Mouse (Mus musculus): ENCODE measurements around the gene Nfil3. TPM values are rescaled to one million over a fixed set of nuclear protein-coding genes. Genes with fewer than 3 reads are reported as not detected.

The Nfil3 gene
- polyA plus RNA-seq, 1 experiment from 2014 or later, result 31.6 TPM

GRCm38 (mm10) chr13:52962922-52963321 lies 18.0 kb downstream of the Nfil3 start:
- Histone ChIP-seq H3K27ac (ENCODE audit: low read length) (no peak overlapping the region), H3K4me1 (ENCODE audit: control insufficient read depth, insufficient read depth, low read length) (no peaks in the 10 kb centered on the region), H3K36me3 (ENCODE audit: control insufficient read depth, insufficient read depth, low read length) (peaks cover 15% of the 10 kb centered on the region), H3K9me3 (replicated peaks; ENCODE audit: control insufficient read depth, low read length) (no peaks in the 10 kb centered on the region), H3K9ac (ENCODE audit: low read length) (no peak overlapping the region), H3K4me3 (replicated peaks; ENCODE audit: low read length) (no peak overlapping the region), H3K27me3 (ENCODE audit: control insufficient read depth, insufficient read depth, low read length) (no peaks in the 10 kb centered on the region), H3K4me2 (ENCODE audit: low read depth, low read length) (no peak overlapping the region)
- ATAC-seq (ENCODE audit: insufficient read depth, low FRiP score), result no peak
- WGBS, result 84% methylated on average over 4 of the region's 4 CpGs

GRCm38 (mm10) chr13:52962361-52962760 lies 18.5 kb downstream of the Nfil3 start:
- Histone ChIP-seq H3K4me1 (ENCODE audit: control insufficient read depth, insufficient read depth, low read length) (no peaks in the 10 kb centered on the region), H3K27me3 (ENCODE audit: control insufficient read depth, insufficient read depth, low read length) (no peaks in the 10 kb centered on the region), H3K9me3 (replicated peaks; ENCODE audit: control insufficient read depth, low read length) (no peaks in the 10 kb centered on the region), H3K27ac (ENCODE audit: low read length) (no peak overlapping the region), H3K9ac (ENCODE audit: low read length) (no peak overlapping the region), H3K4me3 (replicated peaks; ENCODE audit: low read length) (no peak overlapping the region), H3K36me3 (ENCODE audit: control insufficient read depth, insufficient read depth, low read length) (peaks cover 10% of the 10 kb centered on the region), H3K4me2 (ENCODE audit: low read depth, low read length) (no peak overlapping the region)
- ATAC-seq (ENCODE audit: insufficient read depth, low FRiP score), result no peak
- WGBS, result 81% methylated on average over 6 of the region's 6 CpGs

GRCm38 (mm10) chr13:52953779-52954553 lies 26.9 kb downstream of the Nfil3 start:
- 91% methylated on average over 6 of the region's 6 CpGs for WGBS
- ATAC-seq (ENCODE audit: insufficient read depth, low FRiP score), result no peak

GRCm38 (mm10) chr13:52949211-52949610 lies 31.7 kb downstream of the Nfil3 start:
- H3K4me3 ChIP-seq (replicated peaks; ENCODE audit: low read length), result no peak overlapping the region
- no peaks in the 10 kb centered on the region for H3K36me3 ChIP-seq (ENCODE audit: control insufficient read depth, insufficient read depth, low read length)
- no peak overlapping the region for H3K9ac ChIP-seq (ENCODE audit: low read length)
- H3K4me2 ChIP-seq (ENCODE audit: low read depth, low read length), result no peak overlapping the region
- WGBS, result 73% methylated on average over 3 of the region's 3 CpGs
- H3K9me3 ChIP-seq (replicated peaks; ENCODE audit: control insufficient read depth, low read length), result no peaks in the 10 kb centered on the region
- no peak for ATAC-seq (ENCODE audit: insufficient read depth, low FRiP score)
- H3K4me1 ChIP-seq (ENCODE audit: control insufficient read depth, insufficient read depth, low read length), result no peaks in the 10 kb centered on the region
- no peaks in the 10 kb centered on the region for H3K27me3 ChIP-seq (ENCODE audit: control insufficient read depth, insufficient read depth, low read length)
- no peak overlapping the region for H3K27ac ChIP-seq (ENCODE audit: low read length)

More at GRCm38 (mm10) chr13:52953779-52954553, 26.9 kb downstream of the Nfil3 start:
- H3K4me3 ChIP-seq (replicated peaks; ENCODE audit: low read length), result no peak overlapping the region
- H3K4me2 ChIP-seq (ENCODE audit: low read depth, low read length), result no peak overlapping the region
- no peaks in the 10 kb centered on the region for H3K9me3 ChIP-seq (replicated peaks; ENCODE audit: control insufficient read depth, low read length)
- no peaks in the 10 kb centered on the region for H3K27me3 ChIP-seq (ENCODE audit: control insufficient read depth, insufficient read depth, low read length)
- no peaks in the 10 kb centered on the region for H3K36me3 ChIP-seq (ENCODE audit: control insufficient read depth, insufficient read depth, low read length)
- no peak overlapping the region for H3K9ac ChIP-seq (ENCODE audit: low read length)
- H3K27ac ChIP-seq (ENCODE audit: low read length), result no peak overlapping the region
- no peaks in the 10 kb centered on the region for H3K4me1 ChIP-seq (ENCODE audit: control insufficient read depth, insufficient read depth, low read length)

GRCm38 (mm10) chr13:52947545-52947944 lies 33.3 kb downstream of the Nfil3 start:
- no peak overlapping the region for H3K9ac ChIP-seq (ENCODE audit: low read length)
- WGBS, result 77% methylated on average over 4 of the region's 4 CpGs
- H3K4me3 ChIP-seq (replicated peaks; ENCODE audit: low read length), result no peak overlapping the region
- H3K27ac ChIP-seq (ENCODE audit: low read length), result no peak overlapping the region
- no peak overlapping the region for H3K4me2 ChIP-seq (ENCODE audit: low read depth, low read length)
- H3K9me3 ChIP-seq (replicated peaks; ENCODE audit: control insufficient read depth, low read length), result no peaks in the 10 kb centered on the region
- H3K27me3 ChIP-seq (ENCODE audit: control insufficient read depth, insufficient read depth, low read length), result no peaks in the 10 kb centered on the region
- no peaks in the 10 kb centered on the region for H3K4me1 ChIP-seq (ENCODE audit: control insufficient read depth, insufficient read depth, low read length)
- H3K36me3 ChIP-seq (ENCODE audit: control insufficient read depth, insufficient read depth, low read length), result no peaks in the 10 kb centered on the region
- ATAC-seq (ENCODE audit: insufficient read depth, low FRiP score), result no peak

- Histone ChIP-seq H3K27ac (ENCODE audit: low read length) (no peak overlapping the region), H3K9me3 (replicated peaks; ENCODE audit: control insufficient read depth, low read length) (no peaks in the 10 kb centered on the region), H3K27me3 (ENCODE audit: control insufficient read depth, insufficient read depth, low read length) (no peaks in the 10 kb centered on the region), H3K4me1 (ENCODE audit: control insufficient read depth, insufficient read depth, low read length) (no peaks in the 10 kb centered on the region), H3K36me3 (ENCODE audit: control insufficient read depth, insufficient read depth, low read length) (no peaks in the 10 kb centered on the region), H3K9ac (ENCODE audit: low read length) (no peak overlapping the region), H3K4me2 (ENCODE audit: low read depth, low read length) (no peak overlapping the region), H3K4me3 (replicated peaks; ENCODE audit: low read length) (no peak overlapping the region)
- no peak for ATAC-seq (ENCODE audit: insufficient read depth, low FRiP score)
- WGBS, result 51% methylated on average over 9 of the region's 9 CpGs
Observed at GRCm38 (mm10) chr13:52945769-52946168, 35.1 kb downstream of the Nfil3 start.

- H3K9ac ChIP-seq (ENCODE audit: low read length), result no peak overlapping the region
- no peaks in the 10 kb centered on the region for H3K9me3 ChIP-seq (replicated peaks; ENCODE audit: control insufficient read depth, low read length)
- H3K36me3 ChIP-seq (ENCODE audit: control insufficient read depth, insufficient read depth, low read length), result no peaks in the 10 kb centered on the region
- H3K4me1 ChIP-seq (ENCODE audit: control insufficient read depth, insufficient read depth, low read length), result no peaks in the 10 kb centered on the region
- 52% methylated on average over 4 of the region's 4 CpGs for WGBS
- H3K4me2 ChIP-seq (ENCODE audit: low read depth, low read length), result no peak overlapping the region
- no peak overlapping the region for H3K27ac ChIP-seq (ENCODE audit: low read length)
- H3K27me3 ChIP-seq (ENCODE audit: control insufficient read depth, insufficient read depth, low read length), result no peaks in the 10 kb centered on the region
- no peak for ATAC-seq (ENCODE audit: insufficient read depth, low FRiP score)
- no peak overlapping the region for H3K4me3 ChIP-seq (replicated peaks; ENCODE audit: low read length)
Observed at GRCm38 (mm10) chr13:52944116-52944515, 36.8 kb downstream of the Nfil3 start.

GRCm38 (mm10) chr13:52942876-52943388 lies 37.9 kb downstream of the Nfil3 start:
- WGBS, result 89% methylated on average over 1 of the region's 1 CpGs

GRCm38 (mm10) chr13:52940956-52941355 lies 39.9 kb downstream of the Nfil3 start:
- 73% methylated on average over 7 of the region's 7 CpGs for WGBS

More at GRCm38 (mm10) chr13:52942876-52943388, 37.9 kb downstream of the Nfil3 start:
- Histone ChIP-seq H3K27me3 (ENCODE audit: control insufficient read depth, insufficient read depth, low read length) (no peaks in the 10 kb centered on the region), H3K9me3 (replicated peaks; ENCODE audit: control insufficient read depth, low read length) (no peaks in the 10 kb centered on the region), H3K9ac (ENCODE audit: low read length) (no peak overlapping the region), H3K36me3 (ENCODE audit: control insufficient read depth, insufficient read depth, low read length) (no peaks in the 10 kb centered on the region), H3K27ac (ENCODE audit: low read length) (no peak overlapping the region), H3K4me2 (ENCODE audit: low read depth, low read length) (no peak overlapping the region), H3K4me3 (replicated peaks; ENCODE audit: low read length) (no peak overlapping the region), H3K4me1 (ENCODE audit: control insufficient read depth, insufficient read depth, low read length) (no peaks in the 10 kb centered on the region)
- ATAC-seq (ENCODE audit: insufficient read depth, low FRiP score), result no peak

More at GRCm38 (mm10) chr13:52940956-52941355, 39.9 kb downstream of the Nfil3 start:
- H3K9ac ChIP-seq (ENCODE audit: low read length), result no peak overlapping the region
- H3K4me1 ChIP-seq (ENCODE audit: control insufficient read depth, insufficient read depth, low read length), result no peaks in the 10 kb centered on the region
- no peak overlapping the region for H3K27ac ChIP-seq (ENCODE audit: low read length)
- ATAC-seq (ENCODE audit: insufficient read depth, low FRiP score), result no peak
- no peak overlapping the region for H3K4me2 ChIP-seq (ENCODE audit: low read depth, low read length)
- H3K27me3 ChIP-seq (ENCODE audit: control insufficient read depth, insufficient read depth, low read length), result no peaks in the 10 kb centered on the region
- H3K36me3 ChIP-seq (ENCODE audit: control insufficient read depth, insufficient read depth, low read length), result no peaks in the 10 kb centered on the region
- no peak overlapping the region for H3K4me3 ChIP-seq (replicated peaks; ENCODE audit: low read length)
- H3K9me3 ChIP-seq (replicated peaks; ENCODE audit: control insufficient read depth, low read length), result no peaks in the 10 kb centered on the region
